Mouse (Mus musculus): ENCODE measurements around the gene Sema4d. TPM values are rescaled to one million over a fixed set of nuclear protein-coding genes. Genes with fewer than 3 reads are reported as not detected.

The Sema4d gene
- total and polyA plus RNA-seq, 3 experiments, result 12.8 to 67.1 (median 16.7) TPM

DNA sequence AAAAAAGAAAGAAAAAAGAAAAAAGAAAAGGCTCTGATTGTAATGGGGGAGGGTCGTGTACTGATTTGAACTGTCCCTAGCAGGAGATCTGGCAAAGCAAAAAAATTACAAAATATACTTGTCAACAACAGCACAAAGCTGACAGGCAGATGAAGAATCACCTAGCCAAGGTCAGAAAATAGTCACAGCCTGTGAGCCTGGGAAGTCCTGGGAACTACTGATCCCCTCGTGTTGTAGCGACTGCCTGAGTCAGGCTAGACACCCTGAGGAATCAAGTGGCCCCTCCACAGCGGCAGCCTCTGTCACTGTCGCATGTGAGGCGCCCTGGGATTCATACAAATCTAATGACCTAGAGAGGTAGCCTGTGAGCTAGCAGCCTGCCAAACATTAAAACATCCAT is 25.8 kb upstream of the Sema4d start:
- TF ChIP-seq JUND (conservative IDR thresholded peaks at IDR 0.05; ENCODE audit: low read depth, low read length) (no peak), POLR2A (IDR thresholded peaks at IDR 0.05; ENCODE audit: low read depth, low read length) (no peak), ZC3H11A (IDR thresholded peaks at IDR 0.05; ENCODE audit: low read depth, low read length) (no peak), SIN3A (IDR thresholded peaks at IDR 0.05; ENCODE audit: low read length) (no peak), MAX (IDR thresholded peaks at IDR 0.05; ENCODE audit: low read length) (no peak)
- no peak for DNase-seq (ENCODE audit: extremely low read depth)
- no peak overlapping the region for H3K9ac ChIP-seq (ENCODE audit: insufficient read depth, low read depth)
- H3K79me2 ChIP-seq (replicated peaks; ENCODE audit: control insufficient read depth, extremely low read depth, insufficient read depth, poor library complexity, severe bottlenecking), result no peaks in the 10 kb centered on the region
- dilution Hi-C loops (cut with MboI; ENCODE audit: extremely low pct_ligation_motif_present, extremely low pct_unique_long_range_greater_than_20kb, low sequenced_read_pairs), result no loop called here
- H3K4me1 ChIP-seq (ENCODE audit: control insufficient read depth in 1 of 2, insufficient read depth in 2 of 2), result peaks cover 3 to 23% of the 10 kb centered on the region in 2 experiments
- in situ Hi-C loops (cut with MboI; ENCODE audit: low pct_ligation_motif_present, low pct_unique_long_range_greater_than_20kb, low sequenced_read_pairs), result no loop called here
- H3K4me2 ChIP-seq (ENCODE audit: insufficient read depth, low read depth, poor library complexity, severe bottlenecking), result no peak overlapping the region
- no peaks in the 10 kb centered on the region for H3K27me3 ChIP-seq (replicated peaks)
- no peak overlapping the region for H3K4me3 ChIP-seq (replicated peaks in 1 of 3; ENCODE audit: low read depth in 2 of 3, low read length in 2 of 3, poor library complexity in 1 of 3)
- H3K9me3 ChIP-seq (replicated peaks; ENCODE audit: low read length), result peaks cover 6% of the 10 kb centered on the region
- no peaks in the 10 kb centered on the region for H3K36me3 ChIP-seq (replicated peaks in 1 of 2; ENCODE audit: control insufficient read depth in 1 of 2, insufficient read depth in 1 of 2, low read length in 1 of 2)
- no peak overlapping the region for H3K27ac ChIP-seq (ENCODE audit: insufficient read depth, low read depth)

DNA sequence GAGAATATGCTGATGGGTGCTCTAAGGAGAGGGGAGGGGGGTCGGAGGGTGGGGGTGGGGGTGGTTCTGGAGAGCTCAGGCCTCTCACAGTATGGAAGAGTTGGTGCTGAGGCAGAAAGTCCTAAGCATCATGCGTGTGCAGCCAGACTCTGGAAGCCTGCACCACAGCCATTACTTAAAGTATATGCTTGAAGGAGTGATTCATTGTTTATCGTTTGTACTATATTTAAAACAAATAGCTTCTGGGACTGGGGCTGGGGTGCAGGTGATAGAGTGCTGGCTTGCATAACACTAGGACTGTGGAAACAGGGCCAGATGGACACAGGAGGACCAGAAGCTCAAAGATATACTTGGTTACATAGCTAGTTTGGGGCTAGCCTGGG is 25.4 kb upstream of the Sema4d start:
- TF ChIP-seq HCFC1 (IDR thresholded peaks at IDR 0.05; ENCODE audit: low read depth, low read length), result no peak
- no peak for TF ChIP-seq ZC3H11A (IDR thresholded peaks at IDR 0.05; ENCODE audit: low read depth, low read length)
- no peak for TF ChIP-seq CHD1 (IDR thresholded peaks at IDR 0.05; ENCODE audit: low read depth, low read length)
- no peak for TF ChIP-seq MEF2A (IDR thresholded peaks at IDR 0.05; ENCODE audit: borderline replicate concordance, low read depth, low read length)
- no peak for TF ChIP-seq ETS1 (conservative IDR thresholded peaks at IDR 0.05; ENCODE audit: low read depth, low read length)
- no peak for TF ChIP-seq GABPA (IDR thresholded peaks at IDR 0.05; ENCODE audit: insufficient replicate concordance, low read depth, low read length)
- TF ChIP-seq BHLHE40 (IDR thresholded peaks at IDR 0.05; ENCODE audit: low read depth, low read length), result no peak
- TF ChIP-seq POLR2A (IDR thresholded peaks at IDR 0.05; ENCODE audit: low read depth, low read length), result no peak
- TF ChIP-seq POLR2AphosphoS2 (IDR thresholded peaks at IDR 0.05; ENCODE audit: low read depth, low read length), result no peak
- no peak for TF ChIP-seq RAD21 (IDR thresholded peaks at IDR 0.05; ENCODE audit: low read depth, low read length)
- no peak for TF ChIP-seq CTCF (conservative IDR thresholded peaks at IDR 0.05 in 1 of 2, IDR thresholded peaks at IDR 0.05 in 1 of 2; ENCODE audit: low read depth in 2 of 2, low read length in 2 of 2)
- TF ChIP-seq ELF1 (IDR thresholded peaks at IDR 0.05; ENCODE audit: low read depth, low read length), result no peak
- TF ChIP-seq UBTF (IDR thresholded peaks at IDR 0.05; ENCODE audit: low read depth, low read length), result no peak
- no peak overlapping the region for H3K4me3 ChIP-seq (replicated peaks in 1 of 3; ENCODE audit: low read depth in 2 of 3, low read length in 2 of 3, poor library complexity in 1 of 3)
- no peak overlapping the region for H3K9ac ChIP-seq (ENCODE audit: insufficient read depth, low read depth)
- in situ Hi-C loops (cut with MboI; ENCODE audit: low pct_ligation_motif_present, low pct_unique_long_range_greater_than_20kb, low sequenced_read_pairs) (no loop called here), dilution Hi-C loops (cut with MboI; ENCODE audit: extremely low pct_ligation_motif_present, extremely low pct_unique_long_range_greater_than_20kb, low sequenced_read_pairs) (no loop called here)
- no peaks in the 10 kb centered on the region for H3K79me2 ChIP-seq (replicated peaks; ENCODE audit: control insufficient read depth, extremely low read depth, insufficient read depth, poor library complexity, severe bottlenecking)
- H3K36me3 ChIP-seq (replicated peaks in 1 of 2; ENCODE audit: control insufficient read depth in 1 of 2, insufficient read depth in 1 of 2, low read length in 1 of 2), result no peaks in the 10 kb centered on the region
- no peak overlapping the region for H3K27ac ChIP-seq (ENCODE audit: insufficient read depth, low read depth)
- no peak for DNase-seq (ENCODE audit: extremely low read depth)
- H3K9me3 ChIP-seq (replicated peaks; ENCODE audit: low read length), result peaks cover 6% of the 10 kb centered on the region
- H3K4me1 ChIP-seq (ENCODE audit: control insufficient read depth in 1 of 2, insufficient read depth in 2 of 2), result peaks cover 7 to 23% of the 10 kb centered on the region in 2 experiments
- H3K27me3 ChIP-seq (replicated peaks), result no peaks in the 10 kb centered on the region
- H3K4me2 ChIP-seq (ENCODE audit: insufficient read depth, low read depth, poor library complexity, severe bottlenecking), result no peak overlapping the region

All from CH12.LX (cell line).